Mouse (Mus musculus) hindbrain, embryonic 14.5 days (tissue): ENCODE results near the gene Tmed1. TPM values are rescaled to one million over a fixed set of nuclear protein-coding genes. Genes with fewer than 3 reads are reported as not detected.
A peak's percentile ranks its signal among the peaks of the same experiment; 100 is the strongest.
"Not testable (repeated sequence)": the region's sequence is repeated elsewhere in the genome, so short reads cannot be mapped to it uniquely, and the experiment has no call there.

ENCODE experiments used
- ATAC-seq: fragments of 200-750 bp; cut with Nextera tagmentation; 2 replicates; pipeline ENCODE4 v1.8.0; 2017; ENCODE audit warnings: moderate number of reproducible peaks, mild to moderate bottlenecking, moderate TSS enrichment, moderate library complexity; ENCODE audit not compliant: low FRiP score
- DNase-seq: peaks from one replicate; pipeline ENCODE4 v3.0.0-alpha.2; 2015; ENCODE audit warnings: low spot score
- H3K27ac ChIP-seq: fragments of 300-500 bp; sonication (generic); 2 replicates; pipeline ENCODE4 v1.5.1; 2014; ENCODE audit warnings: mild to moderate bottlenecking, moderate library complexity
- H3K27me3 ChIP-seq: fragments of 300-500 bp; sonication (generic); 2 replicates; pipeline ENCODE4 v1.6.1; 2014; ENCODE audit warnings: mild to moderate bottlenecking, low read length, mixed read lengths; ENCODE audit not compliant: control insufficient read depth, insufficient read depth
- H3K36me3 ChIP-seq: fragments of 300-500 bp; sonication (generic); replicated peaks from 2 replicates; pipeline ENCODE4 v1.6.1; 2014; ENCODE audit not compliant: control insufficient read depth, insufficient read depth
- H3K4me1 ChIP-seq: fragments of 300-500 bp; sonication (generic); replicated peaks from 2 replicates; pipeline ENCODE4 v1.6.1; 2014; ENCODE audit warnings: antibody characterized with exemption, low read length, mixed read lengths; ENCODE audit not compliant: control insufficient read depth, insufficient read depth
- H3K4me2 ChIP-seq: fragments of 300-500 bp; sonication (generic); replicated peaks from 2 replicates; pipeline ENCODE4 v1.6.1; 2014; ENCODE audit warnings: mild to moderate bottlenecking, moderate library complexity
- H3K4me3 ChIP-seq: fragments of 300-500 bp; sonication (generic); replicated peaks from 2 replicates; pipeline ENCODE4 v1.5.1; 2014; ENCODE audit warnings: mild to moderate bottlenecking, low read length
- H3K9ac ChIP-seq: fragments of 300-500 bp; sonication (generic); 2 replicates; pipeline ENCODE4 v1.6.1; 2014
- H3K9me3 ChIP-seq: fragments of 300-500 bp; sonication (generic); 2 replicates; pipeline ENCODE4 v1.6.1; 2016; ENCODE audit warnings: low read length; ENCODE audit not compliant: control insufficient read depth
- WGBS: fragments of 180-500 bp; shearing (Covaris S2); extraction: QIAGEN DNeasy Blood & Tissue Kit; methylation state at CpG from one replicate; pipeline ENCODE4 v1.1.7; 2014; 5-methylcytosine and 5-hydroxymethylcytosine counted together
- polyA plus RNA-seq: library from polyadenylated mRNA; unstranded; fragments of >200 nt; fragmentation: Nextera tagmentation; extraction: Ambion mirVana; gene quantifications from 2 replicates; pipeline ENCODE4 v1.2.1, GENCODE M21; 2014

Gene Tmed1
- polyA plus RNA-seq, 1 experiment from 2014 or later = 51.1 TPM

DNA sequence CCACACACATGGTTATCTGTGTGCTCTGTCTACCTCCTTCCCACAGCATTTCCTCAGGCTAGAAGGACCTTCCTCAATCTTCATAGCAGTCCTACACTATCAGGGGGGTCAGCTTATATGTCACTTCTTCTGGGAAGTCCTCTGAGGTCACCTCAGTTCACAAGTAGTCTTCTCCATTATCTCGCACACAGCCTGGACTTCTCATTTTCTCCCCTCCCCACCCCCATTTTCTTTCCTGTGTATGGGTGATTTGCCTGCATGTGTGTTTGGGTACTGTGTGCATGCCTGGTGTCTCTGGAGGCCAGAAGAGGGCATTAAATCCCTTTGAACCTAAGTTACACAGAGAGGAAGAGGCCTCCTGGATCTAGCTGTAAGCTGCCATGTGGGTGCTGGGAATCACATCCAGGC is 17.9 kb upstream of the Tmed1 start:
- Histone ChIP-seq H3K4me1 (no peaks in the 10 kb centered on the region), H3K27ac (no peak overlapping the region), H3K27me3 (no peaks in the 10 kb centered on the region), H3K9ac (no peak overlapping the region), H3K36me3 (no peaks in the 10 kb centered on the region), H3K4me2 (no peak overlapping the region), H3K4me3 (no peak overlapping the region), H3K9me3 (no peaks in the 10 kb centered on the region)
- ATAC-seq (no peak), DNase-seq (no peak)
- WGBS = 71% methylated on average over 1 of the region's 1 CpGs

DNA sequence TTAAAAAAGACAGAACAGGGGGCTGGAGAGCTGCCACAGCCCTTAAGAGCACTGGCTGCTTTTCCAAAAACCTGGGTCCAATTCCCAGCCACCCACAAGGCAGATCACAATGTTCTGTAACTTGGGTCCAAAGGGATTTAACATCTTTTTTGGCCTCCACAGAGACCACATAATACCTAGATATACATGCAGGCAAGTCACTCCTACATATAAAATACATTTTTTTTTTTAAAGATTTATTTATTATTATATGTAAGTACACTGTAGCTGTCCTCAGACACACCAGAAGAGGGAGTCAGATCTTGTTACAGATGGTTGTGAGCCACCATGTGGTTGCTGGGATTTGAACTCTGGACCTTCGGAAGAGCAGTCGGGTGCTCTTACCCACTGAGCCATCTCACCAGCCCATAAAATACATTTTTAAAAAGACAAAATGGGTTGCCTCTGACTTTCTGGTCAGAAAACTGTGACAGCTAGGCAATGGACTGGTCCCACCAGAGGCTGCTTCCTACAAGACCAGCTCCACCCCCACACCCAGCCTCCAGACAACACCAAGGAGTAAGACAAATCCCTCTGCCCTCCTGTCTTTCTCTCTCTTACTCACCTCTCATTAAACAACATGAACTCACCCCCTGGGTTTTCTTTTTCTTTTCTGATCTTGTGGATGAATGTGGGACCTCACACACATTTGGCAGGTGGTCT is 17.2 kb upstream of the Tmed1 start:
- H3K27ac ChIP-seq = no peak overlapping the region
- no peak overlapping the region for H3K9ac ChIP-seq
- ATAC-seq (no peak), DNase-seq (no peak)
- H3K27me3 ChIP-seq = no peaks in the 10 kb centered on the region
- no peaks in the 10 kb centered on the region for H3K9me3 ChIP-seq
- 93% methylated on average over 2 of the region's 2 CpGs for WGBS
- no peaks in the 10 kb centered on the region for H3K4me1 ChIP-seq
- H3K4me3 ChIP-seq = no peak overlapping the region
- H3K36me3 ChIP-seq = no peaks in the 10 kb centered on the region
- H3K4me2 ChIP-seq = no peak overlapping the region

DNA sequence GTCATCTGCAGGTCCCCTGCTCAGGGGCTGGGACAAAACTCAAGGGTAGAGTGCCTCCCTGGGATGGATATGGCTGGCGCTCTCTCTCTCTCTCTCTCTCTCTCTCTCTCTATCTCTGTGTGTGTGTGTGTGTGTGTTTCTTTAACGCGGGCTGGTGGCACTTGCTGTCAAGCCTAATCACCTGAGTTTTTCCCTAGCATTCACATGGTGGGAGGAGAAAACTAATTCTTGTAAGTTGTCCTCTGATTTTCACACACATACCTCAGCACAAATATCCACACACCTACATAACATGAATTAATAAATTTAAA is 16.5 kb upstream of the Tmed1 start:
- H3K27ac ChIP-seq = no peak overlapping the region
- ATAC-seq (no peak), DNase-seq (no peak)
- no peaks in the 10 kb centered on the region for H3K36me3 ChIP-seq
- WGBS = 83% methylated on average over 3 of the region's 3 CpGs
- no peaks in the 10 kb centered on the region for H3K27me3 ChIP-seq
- H3K4me2 ChIP-seq = no peak overlapping the region
- H3K4me3 ChIP-seq = no peak overlapping the region
- H3K9ac ChIP-seq = no peak overlapping the region
- no peaks in the 10 kb centered on the region for H3K4me1 ChIP-seq
- H3K9me3 ChIP-seq = no peaks in the 10 kb centered on the region

DNA sequence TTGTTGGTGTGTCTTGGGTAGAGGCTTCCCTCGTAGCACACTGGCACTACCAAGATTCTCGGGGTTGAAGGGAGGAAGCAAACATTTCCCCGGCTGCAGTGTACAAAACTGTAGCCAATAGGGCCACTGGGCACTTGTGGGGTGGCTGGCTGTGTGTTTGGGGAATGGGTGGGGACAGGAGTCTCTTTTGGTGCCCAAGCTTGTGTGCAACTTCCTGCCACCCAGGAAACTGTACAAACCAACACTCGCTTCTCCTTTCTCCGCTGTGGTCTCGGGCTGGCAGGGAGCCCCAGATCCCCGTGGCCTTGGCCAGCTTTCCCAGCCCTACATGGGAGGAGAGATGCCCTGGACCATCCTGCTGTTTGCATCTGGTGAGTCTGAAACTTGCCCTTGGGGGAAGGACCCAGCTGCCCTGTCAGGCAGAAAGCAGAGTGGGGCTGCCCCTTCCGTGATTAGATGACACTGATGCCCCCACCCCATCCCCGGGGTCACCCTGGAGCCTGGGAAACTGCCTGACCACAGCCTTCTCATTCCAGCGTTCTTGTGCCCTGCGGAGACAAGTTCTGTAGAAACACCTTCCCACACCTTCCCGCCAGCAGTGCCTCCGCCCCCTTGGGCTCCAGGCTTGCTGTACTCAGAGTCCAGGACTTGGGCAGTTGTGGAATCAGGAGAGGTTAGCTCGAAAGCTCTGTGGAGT is 16.0 kb upstream of the Tmed1 start, which contains the start of gene AB124611:
Gene AB124611 (plus strand): TSS at position 240 of the 697 bp plus-strand sequence.
- no peak for ATAC-seq
- no peaks in the 10 kb centered on the region for H3K27me3 ChIP-seq
- no peaks in the 10 kb centered on the region for H3K9me3 ChIP-seq
- 71% methylated on average over 14 of the region's 14 CpGs for WGBS
- H3K4me2 ChIP-seq = no peak within 1 kb of the TSS
- no peak within 1 kb of the TSS for H3K27ac ChIP-seq
- no peaks in the 10 kb centered on the region for H3K4me1 ChIP-seq
- no peaks in the 10 kb centered on the region for H3K36me3 ChIP-seq
- no peak within 1 kb of the TSS for H3K9ac ChIP-seq
- no peak for DNase-seq
- H3K4me3 ChIP-seq = no peak within 1 kb of the TSS

DNA sequence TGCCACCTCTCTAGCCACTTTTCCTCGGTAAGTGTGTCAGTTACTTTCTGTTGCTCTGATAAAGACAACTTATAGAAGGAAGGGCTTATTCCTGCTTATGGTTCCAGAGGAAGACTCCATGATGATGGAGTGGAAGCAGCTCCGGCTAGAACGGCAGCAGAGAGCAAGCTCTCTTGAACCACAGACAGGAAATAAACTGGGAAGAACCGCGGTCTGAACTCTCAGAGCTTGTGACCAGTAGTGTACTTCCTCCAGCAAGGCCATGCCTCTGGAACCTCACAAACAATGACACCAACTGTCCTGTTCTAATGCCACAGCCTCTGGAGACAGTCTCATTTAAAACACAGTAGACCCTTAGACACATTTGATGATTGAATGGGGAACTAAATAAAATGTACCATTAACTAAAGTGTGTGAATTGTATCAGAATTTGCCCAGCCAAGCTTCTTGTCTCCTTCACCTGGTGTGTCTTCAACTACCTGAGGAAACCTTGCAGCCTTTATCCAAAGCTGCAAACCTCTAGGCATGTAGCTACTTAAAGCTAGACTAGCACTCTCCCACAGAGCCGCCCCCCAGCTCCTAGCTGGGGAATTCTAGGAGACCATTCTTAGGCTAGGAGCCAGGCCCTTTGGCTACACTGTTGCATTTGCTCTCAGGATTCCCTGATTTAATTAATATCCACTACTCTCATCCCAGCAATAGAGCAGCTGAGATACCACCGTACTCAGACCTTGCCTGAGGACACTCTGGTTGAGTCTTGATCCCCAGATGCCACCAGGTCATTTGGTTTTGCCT is 15.3 kb upstream of the Tmed1 start:
- H3K27ac ChIP-seq = no peak overlapping the region
- no peak for DNase-seq

DNA sequence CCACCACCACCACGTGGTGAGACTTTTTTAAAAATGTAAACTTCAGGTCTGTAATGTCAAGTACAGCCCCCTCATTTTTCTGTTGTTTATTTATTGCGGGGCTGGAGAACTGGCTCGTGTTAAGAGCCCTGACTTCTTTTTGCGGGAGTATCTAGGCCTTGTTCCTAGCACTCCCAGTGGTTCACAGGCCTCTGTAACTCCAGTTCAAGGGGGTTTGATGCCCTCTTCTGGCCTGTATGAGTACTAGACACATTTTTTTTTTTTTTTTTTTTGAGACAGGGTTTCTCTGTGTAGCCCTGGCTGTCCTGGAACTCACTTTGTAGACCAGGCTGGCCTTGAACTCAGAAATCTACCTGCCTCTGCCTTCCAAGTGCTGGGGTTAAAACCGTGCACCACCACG is 8.6 kb upstream of the Tmed1 start:
- H3K27ac ChIP-seq, H3K36me3 ChIP-seq, ATAC-seq, H3K4me3 ChIP-seq, H3K9me3 ChIP-seq, H3K4me1 ChIP-seq, H3K9ac ChIP-seq, H3K4me2 ChIP-seq, DNase-seq, H3K27me3 ChIP-seq: not testable (repeated sequence)
- 85% methylated on average over 6 of the region's 6 CpGs for WGBS

More for the DNA sequence above, 15.3 kb upstream of the Tmed1 start:
- no peak overlapping the region for H3K9ac ChIP-seq
- no peak overlapping the region for H3K4me2 ChIP-seq
- H3K9me3 ChIP-seq = no peaks in the 10 kb centered on the region
- 78% methylated on average over 7 of the region's 7 CpGs for WGBS
- ATAC-seq = no peak
- no peak overlapping the region for H3K4me3 ChIP-seq
- no peaks in the 10 kb centered on the region for H3K4me1 ChIP-seq
- H3K27me3 ChIP-seq = no peaks in the 10 kb centered on the region
- no peaks in the 10 kb centered on the region for H3K36me3 ChIP-seq

DNA sequence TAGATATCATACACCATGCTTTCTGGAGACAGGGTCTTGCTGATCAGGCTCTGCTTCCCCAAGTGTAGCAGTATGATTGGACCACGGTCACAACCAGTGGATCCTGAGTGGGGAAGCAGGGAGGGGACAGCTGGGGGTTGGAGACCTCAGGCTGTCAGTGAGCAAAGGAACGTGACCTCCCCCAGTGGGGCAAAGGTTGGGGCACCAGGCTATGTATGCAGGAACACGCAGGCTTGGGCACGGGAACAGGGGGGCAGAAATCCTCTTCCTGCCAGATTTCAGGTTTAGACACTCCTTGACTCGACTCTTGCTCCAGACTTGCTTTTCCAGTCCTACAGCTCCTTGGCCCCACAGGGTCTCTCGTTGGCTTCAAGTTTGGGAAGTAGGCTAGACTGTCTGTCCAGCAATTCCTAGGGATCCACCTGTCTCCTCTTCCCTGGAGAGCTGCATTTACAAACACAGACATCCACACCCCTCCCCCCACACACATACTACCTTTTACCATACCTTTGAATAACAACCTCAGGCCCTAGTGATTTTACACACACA is 8.0 kb upstream of the Tmed1 start:
- Histone ChIP-seq H3K27me3 (no peaks in the 10 kb centered on the region), H3K4me1 (no peaks in the 10 kb centered on the region), H3K4me3 (no peak overlapping the region), H3K36me3 (no peaks in the 10 kb centered on the region), H3K9me3 (no peaks in the 10 kb centered on the region), H3K9ac (no peak overlapping the region), H3K4me2 (no peak overlapping the region), H3K27ac (no peak overlapping the region)
- ATAC-seq = no peak
- 88% methylated on average over 6 of the region's 6 CpGs for WGBS
- DNase-seq = no peak

DNA sequence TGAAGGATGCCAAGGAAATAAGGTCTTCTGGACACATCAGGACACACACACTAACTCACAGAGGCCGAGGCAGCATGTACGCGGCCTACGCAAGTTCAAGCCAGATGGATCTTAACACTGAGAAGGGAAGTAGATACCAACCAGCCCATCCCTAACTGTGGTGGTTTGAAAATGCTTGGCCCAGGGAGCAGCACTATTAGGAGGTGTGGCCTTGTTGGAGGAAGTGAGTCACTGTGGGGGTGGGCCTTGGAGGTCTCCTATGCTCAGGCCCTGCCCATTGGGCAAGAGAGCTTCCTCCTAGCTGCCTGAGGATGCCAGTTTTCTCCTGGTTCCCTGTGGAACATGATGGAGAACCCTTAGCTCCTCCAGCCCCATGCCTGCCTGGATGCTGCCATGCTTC is 3.4 kb upstream of the Tmed1 start:
- H3K4me1 ChIP-seq = peaks cover 14% of the 10 kb centered on the region
- no peak overlapping the region for H3K4me2 ChIP-seq
- H3K9me3 ChIP-seq = no peaks in the 10 kb centered on the region
- ATAC-seq (no peak), DNase-seq (no peak)
- peaks cover 5% of the 10 kb centered on the region; the same call in 1 of the 2 replicates for H3K36me3 ChIP-seq
- H3K9ac ChIP-seq = no peak overlapping the region
- 99% methylated on average over 4 of the region's 4 CpGs for WGBS
- no peak overlapping the region for H3K27ac ChIP-seq
- H3K4me3 ChIP-seq = no peak overlapping the region
- no peaks in the 10 kb centered on the region for H3K27me3 ChIP-seq

DNA sequence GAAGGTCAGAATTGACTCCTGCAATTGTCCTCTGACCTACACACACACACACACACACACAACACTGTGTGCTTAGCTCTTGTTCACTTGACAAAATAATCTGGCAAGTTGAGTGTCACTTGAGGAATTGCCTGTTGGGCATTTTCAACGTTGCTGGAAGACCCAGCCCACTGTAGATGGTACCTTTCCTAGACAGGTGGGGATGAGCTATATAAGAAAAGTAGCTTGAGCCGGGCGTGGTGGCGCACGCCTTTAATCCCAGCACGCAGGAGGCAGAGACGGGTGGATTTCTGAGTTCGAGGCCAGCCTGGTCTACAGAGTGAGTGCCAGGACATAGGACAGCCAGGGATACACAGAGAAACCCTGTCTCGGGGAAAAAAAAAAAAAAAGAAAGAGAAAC is 1.0 kb upstream of the Tmed1 start:
- no peaks in the 10 kb centered on the region for H3K9me3 ChIP-seq
- H3K27me3 ChIP-seq = no peaks in the 10 kb centered on the region
- ATAC-seq = no peak
- peak overlapping the region; percentile 49 for H3K4me2 ChIP-seq
- DNase-seq = no peak
- peaks cover 28% of the 10 kb centered on the region for H3K36me3 ChIP-seq
- 84% methylated on average over 9 of the region's 9 CpGs for WGBS
- peaks cover 14% of the 10 kb centered on the region for H3K4me1 ChIP-seq
- H3K27ac ChIP-seq = peak overlapping the region; percentile 88
- H3K4me3 ChIP-seq = peak overlapping the region; percentile 58
- H3K9ac ChIP-seq = peak overlapping the region; percentile 71
